Mouse (Mus musculus) heart, postnatal 0 days (tissue): ENCODE measurements at regions not wholly inside any gene's neighbourhood (a gene's known extent, or its start where the extent isn't known, plus 50 kb on each side); places are given as distances from the start of the nearest gene placed in this dataset.
"Not testable (repeated sequence)": the region's sequence is repeated elsewhere in the genome, so short reads cannot be mapped to it uniquely, and the experiment has no call there.

ENCODE experiments used
- ATAC-seq: fragments of 200-750 bp; cut with Nextera tagmentation; 2 replicates; pipeline ENCODE4 v1.8.0; 2017; ENCODE audit warnings: low read depth, moderate number of reproducible peaks, moderate library complexity; ENCODE audit not compliant: insufficient read depth
- DNase-seq: peaks from one replicate; pipeline ENCODE4 v3.0.0-alpha.2; 2016; ENCODE audit warnings: low spot score
- H3K27ac ChIP-seq: fragments of 300-500 bp; sonication (generic); 2 replicates; pipeline ENCODE4 v1.5.1; 2014; ENCODE audit warnings: low read depth, mild to moderate bottlenecking
- H3K27me3 ChIP-seq: fragments of 300-500 bp; sonication (generic); 2 replicates; pipeline ENCODE4 v1.6.1; 2014; ENCODE audit warnings: low read length, mixed read lengths; ENCODE audit not compliant: control insufficient read depth, insufficient read depth
- H3K36me3 ChIP-seq: fragments of 300-500 bp; sonication (generic); replicated peaks from 2 replicates; pipeline ENCODE4 v1.6.1; 2014; ENCODE audit warnings: low read length, mixed read lengths; ENCODE audit not compliant: control insufficient read depth, insufficient read depth
- H3K4me1 ChIP-seq: fragments of 300-500 bp; sonication (generic); 2 replicates; pipeline ENCODE4 v1.6.1; 2014; ENCODE audit warnings: antibody characterized with exemption; ENCODE audit not compliant: control insufficient read depth, insufficient read depth
- H3K4me2 ChIP-seq: fragments of 300-500 bp; sonication (generic); 2 replicates; pipeline ENCODE4 v1.6.1; 2014; ENCODE audit warnings: low read depth, mild to moderate bottlenecking, low read length, moderate library complexity
- H3K4me3 ChIP-seq: fragments of 300-500 bp; sonication (generic); 2 replicates; pipeline ENCODE4 v1.5.1; 2014; ENCODE audit warnings: low read depth, low read length
- H3K9ac ChIP-seq: fragments of 300-500 bp; sonication (generic); replicated peaks from 2 replicates; pipeline ENCODE4 v1.6.1; 2014; ENCODE audit warnings: low read depth, low read length, mixed read lengths
- H3K9me3 ChIP-seq: fragments of 300-500 bp; sonication (generic); replicated peaks from 2 replicates; pipeline ENCODE4 v1.6.1; 2016; ENCODE audit warnings: low read length; ENCODE audit not compliant: control insufficient read depth
- CTCF ChIP-seq: IDR thresholded peaks from 2 replicates; pipeline ENCODE4 v1.5.1; 2016; ENCODE audit warnings: antibody characterized with exemption, control low read depth, low read depth
- EP300 ChIP-seq: IDR thresholded peaks from 2 replicates; pipeline ENCODE4 v1.6.1; 2016; ENCODE audit warnings: antibody characterized with exemption, low read depth
- WGBS: fragments of 180-500 bp; shearing (Covaris S2); extraction: QIAGEN DNeasy Blood & Tissue Kit; methylation state at CpG from one replicate; pipeline ENCODE4 v1.1.7; 2014; 5-methylcytosine and 5-hydroxymethylcytosine counted together

GRCm38 (mm10) chr3:7811301-7811700 lies 1191.1 kb upstream of the 1700008P02Rik start:
- H3K9me3 ChIP-seq, H3K4me1 ChIP-seq, H3K4me2 ChIP-seq, H3K36me3 ChIP-seq, H3K9ac ChIP-seq, ATAC-seq, H3K27ac ChIP-seq, DNase-seq, H3K4me3 ChIP-seq, H3K27me3 ChIP-seq: not testable (repeated sequence)
- 85% methylated on average over 5 of the region's 9 CpGs for WGBS

- H3K4me2 ChIP-seq, DNase-seq, H3K4me1 ChIP-seq, H3K36me3 ChIP-seq, H3K9me3 ChIP-seq, H3K9ac ChIP-seq, H3K4me3 ChIP-seq, ATAC-seq, H3K27ac ChIP-seq, H3K27me3 ChIP-seq: not testable (repeated sequence)
- 64% methylated on average over 2 of the region's 2 CpGs for WGBS
Measured at GRCm38 (mm10) chr3:7805121-7805520, 1184.9 kb upstream of the 1700008P02Rik start.

DNA sequence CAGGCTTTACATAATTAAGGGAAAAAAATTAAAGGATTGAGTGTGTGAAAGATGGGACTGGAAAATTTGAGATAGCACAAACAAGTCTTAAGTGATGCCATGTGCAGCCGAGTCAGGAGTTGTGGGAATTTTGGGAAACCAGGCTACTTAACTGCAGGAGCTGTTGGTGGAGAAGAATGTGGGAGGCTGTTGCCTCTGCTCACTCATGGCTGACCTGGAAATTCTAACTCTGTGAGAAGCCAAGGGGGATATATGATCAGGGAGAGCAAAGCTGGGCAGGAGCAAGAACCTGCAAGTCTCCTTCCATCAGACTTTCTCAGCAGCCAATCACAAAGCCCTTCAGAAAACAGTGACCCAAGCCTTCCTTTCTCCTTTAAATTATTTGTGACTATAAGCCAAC lies 1184.0 kb upstream of the 1700008P02Rik start:
- Histone ChIP-seq H3K4me3 (no peak overlapping the region), H3K36me3 (no peaks in the 10 kb centered on the region), H3K9ac (no peak overlapping the region), H3K4me2 (no peak overlapping the region), H3K4me1 (no peaks in the 10 kb centered on the region), H3K27me3 (no peaks in the 10 kb centered on the region), H3K9me3 (no peaks in the 10 kb centered on the region), H3K27ac (no peak overlapping the region)
- ATAC-seq (no peak), DNase-seq (no peak)
- WGBS: 56% methylated on average over 1 of the region's 1 CpGs
- TF ChIP-seq EP300 (no peak), CTCF (no peak)

- Histone ChIP-seq H3K36me3 (no peaks in the 10 kb centered on the region), H3K4me3 (no peak overlapping the region), H3K4me1 (no peaks in the 10 kb centered on the region), H3K9me3 (no peaks in the 10 kb centered on the region), H3K9ac (no peak overlapping the region), H3K27ac (no peak overlapping the region), H3K4me2 (no peak overlapping the region), H3K27me3 (no peaks in the 10 kb centered on the region)
- ATAC-seq: no peak
- WGBS: 72% methylated on average over 4 of the region's 4 CpGs
- no peak for DNase-seq
- no peak for TF ChIP-seq EP300
- no peak for TF ChIP-seq CTCF
Measured at GRCm38 (mm10) chr3:7799486-7799885, 1179.2 kb upstream of the 1700008P02Rik start.

DNA sequence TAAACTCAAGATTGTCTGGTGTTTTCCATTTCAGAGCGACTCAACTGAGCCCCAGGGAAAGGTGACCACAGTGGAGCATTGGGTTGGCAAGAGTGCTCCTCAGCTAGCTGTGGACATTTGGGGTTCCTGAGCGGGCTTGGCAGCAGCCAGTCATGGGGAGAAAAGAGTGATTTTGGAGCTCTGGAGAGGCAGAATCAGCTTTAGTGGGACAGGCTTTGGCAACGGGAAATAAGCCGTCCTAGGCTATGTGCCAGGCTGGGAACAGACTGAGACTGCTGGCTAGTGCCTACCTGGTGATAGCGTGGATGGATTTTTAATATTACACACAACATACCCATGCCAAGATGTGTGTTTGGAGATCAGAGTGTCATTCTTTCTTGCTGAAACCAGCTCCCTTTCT lies 1167.4 kb upstream of the 1700008P02Rik start:
- no peak overlapping the region for H3K27ac ChIP-seq
- no peaks in the 10 kb centered on the region for H3K27me3 ChIP-seq
- TF ChIP-seq CTCF (no peak), EP300 (no peak)
- no peak for DNase-seq
- no peaks in the 10 kb centered on the region for H3K9me3 ChIP-seq
- H3K4me2 ChIP-seq: no peak overlapping the region
- WGBS: 83% methylated on average over 5 of the region's 5 CpGs
- no peak overlapping the region for H3K4me3 ChIP-seq
- no peak overlapping the region for H3K9ac ChIP-seq
- no peaks in the 10 kb centered on the region for H3K4me1 ChIP-seq
- ATAC-seq: no peak
- H3K36me3 ChIP-seq: no peaks in the 10 kb centered on the region

DNA sequence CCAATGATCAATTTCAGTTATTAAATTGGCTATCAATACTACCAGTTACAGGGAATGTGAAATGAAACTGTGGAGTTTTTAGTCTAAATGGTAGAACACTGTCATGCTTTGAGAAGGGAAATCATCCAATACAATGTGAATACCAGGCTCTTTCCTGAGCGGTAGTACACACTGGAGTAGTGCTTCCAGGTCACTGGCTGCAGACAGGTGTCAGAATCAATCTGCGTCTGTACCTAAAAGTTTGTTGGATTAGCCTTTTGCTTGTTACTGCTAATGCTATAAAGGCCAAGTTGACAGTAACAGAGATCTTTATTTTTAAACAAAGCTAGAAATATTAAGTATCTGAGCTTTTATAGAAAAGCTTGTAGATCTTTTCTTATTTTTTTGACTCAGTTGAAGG lies 1164.9 kb upstream of the 1700008P02Rik start:
- Histone ChIP-seq H3K9ac (no peak overlapping the region), H3K9me3 (no peaks in the 10 kb centered on the region), H3K4me2 (no peak overlapping the region), H3K27me3 (no peaks in the 10 kb centered on the region), H3K27ac (no peak overlapping the region), H3K36me3 (no peaks in the 10 kb centered on the region), H3K4me3 (no peak overlapping the region), H3K4me1 (no peaks in the 10 kb centered on the region)
- ATAC-seq (no peak), DNase-seq (no peak)
- TF ChIP-seq EP300 (no peak), CTCF (no peak)
- WGBS: 72% methylated on average over 2 of the region's 2 CpGs
